36 mouse cellular contexts compared by ENCODE assay signal in genomic region chr19:32159168-32159567, GRCm38 (mm10).
"Had no signal": no experiment of that assay in that cellular context is flagged by ENCODE, and none has a peak within 500 bp of the region (broad histone marks: within the 10 kb centered on the region; RNA-seq: fewer than 3 reads in every experiment).

No protein-coding gene starts in this region.

- H3K4me1 ChIP-seq: hindbrain, embryonic 10.5 days; hindbrain, embryonic 12.5 days; hindbrain, embryonic 13.5 days; hindbrain, embryonic 15.5 days; intestine, embryonic 15.5 days had no signal

- ATAC-seq: hindbrain, embryonic 16.5 days; hindbrain, postnatal 0 days; inflammation-experienced regulatory T-cells, adult 6 months; intestine, embryonic 15.5 days; intestine, embryonic 16.5 days; intestine, postnatal 0 days had no signal

- H3K4me3 ChIP-seq: heart, adult 2 months; heart, embryonic 10.5 days; heart, embryonic 12.5 days; heart, embryonic 13.5 days; heart, embryonic 15.5 days; hindbrain, embryonic 10.5 days; hindbrain, embryonic 12.5 days; hindbrain, embryonic 13.5 days; hindbrain, embryonic 15.5 days; intestine, embryonic 15.5 days; kidney, embryonic 15.5 days; layer of hippocampus, adult 2 months had no signal

- H3K4me2 ChIP-seq: heart, embryonic 11.5 days; heart, embryonic 12.5 days; heart, embryonic 13.5 days; heart, embryonic 15.5 days; hindbrain, embryonic 12.5 days; hindbrain, embryonic 13.5 days; hindbrain, embryonic 14.5 days; hindbrain, embryonic 15.5 days; intestine, embryonic 15.5 days; kidney, embryonic 15.5 days had no signal

- H3K27ac ChIP-seq: heart, adult 2 months; heart, embryonic 10.5 days; heart, embryonic 13.5 days; heart, embryonic 15.5 days; hindbrain, embryonic 10.5 days; hindbrain, embryonic 12.5 days; hindbrain, embryonic 13.5 days; hindbrain, embryonic 14.5 days; hindbrain, embryonic 15.5 days; hindbrain, postnatal 0 days; intestine, embryonic 15.5 days; kidney, embryonic 15.5 days; kidney, postnatal 0 days; layer of hippocampus, adult 2 months had no signal

- DNase-seq: heart, adult 18-20 months; heart, adult 2 months; heart, postnatal 10 days; heart, postnatal 14 days; heart, postnatal 36 days; heart, postnatal 4 days; kidney, adult 11 months; kidney, adult 18-20 months; kidney, adult 2 months; kidney, adult 8-10 months; kidney, adult 9 months; kidney, postnatal 10 days; kidney, postnatal 14 days; kidney, postnatal 25 days; kidney, postnatal 36 days; kidney, postnatal 4 days; layer of hippocampus, adult 9-11 months had no signal

- H3K9ac ChIP-seq: heart, embryonic 12.5 days; heart, embryonic 13.5 days; heart, embryonic 15.5 days; hindbrain, embryonic 12.5 days; hindbrain, embryonic 13.5 days; hindbrain, embryonic 14.5 days; hindbrain, embryonic 15.5 days; intestine, embryonic 15.5 days; kidney, embryonic 15.5 days had no signal

- H3K36me3 ChIP-seq: intestine, embryonic 15.5 days had no signal

- H3K9me3 ChIP-seq: heart, embryonic 10.5 days; heart, embryonic 12.5 days; heart, embryonic 13.5 days; heart, embryonic 15.5 days; hindbrain, embryonic 10.5 days; hindbrain, embryonic 12.5 days; hindbrain, embryonic 13.5 days; hindbrain, embryonic 15.5 days; intestine, embryonic 15.5 days; kidney, embryonic 15.5 days had no signal

- H3K27me3 ChIP-seq: heart, embryonic 12.5 days; heart, embryonic 13.5 days; heart, embryonic 15.5 days; hindbrain, embryonic 12.5 days; hindbrain, embryonic 13.5 days; hindbrain, embryonic 15.5 days; intestine, embryonic 15.5 days; kidney, embryonic 15.5 days had no signal
